Mouse (Mus musculus) 3T3-L1 (cell line): Measurements from ENCODE around the gene Itgb2.

Experiments
- DNase-seq: peaks from one replicate; pipeline ENCODE4 v3.0.0-alpha.2; 2015; ENCODE audit warnings: low read depth, low spot score

The Itgb2 gene

DNA sequence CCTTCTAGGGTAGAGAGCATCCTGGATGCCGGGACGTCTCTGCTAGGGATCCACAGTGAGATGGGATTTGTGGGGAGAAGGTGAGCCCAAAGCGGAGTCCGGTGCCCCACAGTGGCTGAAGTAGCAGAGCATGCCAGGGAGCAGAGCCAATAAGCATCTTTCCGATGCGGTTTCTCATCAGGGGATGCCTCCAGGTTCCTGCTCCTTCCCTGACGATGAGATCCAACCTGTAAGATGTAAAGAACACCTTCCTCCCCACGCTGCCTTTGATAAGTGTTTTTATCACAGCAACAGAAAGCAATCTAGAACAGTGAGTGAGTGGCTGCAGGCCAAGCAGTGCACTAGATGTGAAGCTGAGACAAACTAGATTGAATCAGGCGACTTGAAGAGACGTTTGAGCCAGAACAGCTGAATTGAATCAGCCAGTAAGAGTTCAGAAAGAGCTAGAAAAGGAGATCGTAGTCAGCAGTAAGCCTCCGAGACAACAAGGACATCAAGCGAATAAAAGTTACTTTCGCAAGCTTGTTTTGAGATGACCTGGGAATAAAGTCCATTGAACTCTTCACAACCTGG, 13.6 kb upstream of the Itgb2 start:
- DNase-seq = peak; percentile 63

DNA sequence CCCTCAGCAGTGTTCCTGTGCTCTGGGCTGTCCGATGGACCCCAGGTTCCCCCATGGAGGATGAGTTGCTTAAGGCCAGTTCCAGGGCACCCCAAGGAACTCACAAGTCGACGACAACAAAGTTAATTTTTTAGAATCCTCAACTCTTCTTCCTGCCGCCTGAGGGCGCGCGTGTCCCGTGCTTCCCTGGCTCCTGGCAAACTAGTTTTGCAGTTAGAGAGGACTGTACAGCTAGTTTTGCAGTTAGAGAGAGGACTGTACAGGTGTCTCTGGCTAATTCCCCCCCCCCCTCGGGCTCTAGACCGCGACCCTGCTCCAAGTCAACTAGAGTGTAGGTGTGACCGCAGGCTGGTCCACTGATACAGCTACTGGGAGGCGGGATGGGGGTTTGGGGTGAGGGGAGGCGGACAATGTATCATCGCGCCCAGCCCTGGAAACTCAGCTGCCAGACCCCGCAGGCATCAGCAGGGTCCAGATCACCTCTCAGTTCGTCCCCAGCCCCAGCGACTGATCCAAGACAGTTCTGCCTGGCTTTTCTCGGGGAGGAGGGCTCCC, 12.9 kb upstream of the Itgb2 start:
- DNase-seq = peak; percentile 77

DNA sequence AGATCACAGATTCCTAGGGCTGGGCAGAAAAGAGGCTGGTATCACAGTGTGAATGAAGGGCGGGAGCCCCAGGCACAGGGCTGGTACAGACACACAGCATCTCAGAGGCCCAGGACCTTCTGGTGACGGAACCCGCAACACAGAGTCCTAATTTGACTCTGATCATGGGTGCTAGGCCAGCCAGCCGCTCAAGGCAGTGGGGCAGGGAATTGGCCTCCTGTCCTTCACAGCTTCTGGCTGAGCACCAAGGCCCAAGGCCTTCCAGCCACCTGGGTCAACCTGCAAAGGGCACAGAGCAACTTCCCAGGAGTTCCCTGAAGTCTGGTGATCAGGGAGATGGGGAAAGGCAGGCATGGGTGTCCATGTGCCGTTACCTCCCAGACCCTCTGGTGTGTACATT, 12.3 kb upstream of the Itgb2 start:
- DNase-seq = no peak

DNA sequence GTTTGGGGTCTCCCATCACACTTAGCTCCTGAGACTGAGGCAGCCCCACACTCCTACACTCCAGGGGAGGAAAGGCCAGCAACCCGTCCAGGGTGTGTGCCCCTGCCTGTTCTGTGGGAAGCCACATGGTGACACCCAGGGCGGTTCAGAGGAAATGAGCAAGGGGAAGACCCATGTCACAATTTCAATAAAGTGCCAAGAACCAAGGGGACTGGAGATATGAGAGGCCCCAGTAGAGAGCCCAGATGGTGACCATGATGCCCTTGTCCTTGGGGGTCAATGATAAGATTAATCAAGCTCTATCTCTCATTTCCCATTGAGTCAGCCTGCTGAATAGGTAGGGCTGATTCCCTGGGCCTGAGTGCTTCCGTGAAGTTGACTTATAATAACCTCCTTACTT, 10.9 kb upstream of the Itgb2 start:
- DNase-seq = no peak

DNA sequence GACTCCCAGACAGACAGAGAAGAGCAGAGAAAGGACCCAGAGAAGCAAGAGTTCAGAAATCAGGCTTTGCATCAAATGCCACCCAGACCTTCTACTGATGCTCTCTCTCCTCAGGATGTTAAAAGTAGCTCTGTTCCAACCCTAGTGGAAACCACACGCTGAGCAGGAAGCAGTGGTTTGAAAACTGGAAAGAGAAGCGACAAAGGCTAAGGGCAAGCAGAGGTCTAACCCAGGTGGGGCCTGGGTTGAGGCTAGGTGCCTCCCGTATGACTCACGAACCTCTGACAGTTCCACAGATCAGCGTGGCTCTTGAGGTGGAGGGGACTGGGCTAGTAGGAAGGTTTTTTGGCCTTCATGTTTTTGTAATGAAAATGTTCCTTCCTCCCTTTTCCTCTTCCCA, 9.6 kb upstream of the Itgb2 start:
- no peak for DNase-seq

DNA sequence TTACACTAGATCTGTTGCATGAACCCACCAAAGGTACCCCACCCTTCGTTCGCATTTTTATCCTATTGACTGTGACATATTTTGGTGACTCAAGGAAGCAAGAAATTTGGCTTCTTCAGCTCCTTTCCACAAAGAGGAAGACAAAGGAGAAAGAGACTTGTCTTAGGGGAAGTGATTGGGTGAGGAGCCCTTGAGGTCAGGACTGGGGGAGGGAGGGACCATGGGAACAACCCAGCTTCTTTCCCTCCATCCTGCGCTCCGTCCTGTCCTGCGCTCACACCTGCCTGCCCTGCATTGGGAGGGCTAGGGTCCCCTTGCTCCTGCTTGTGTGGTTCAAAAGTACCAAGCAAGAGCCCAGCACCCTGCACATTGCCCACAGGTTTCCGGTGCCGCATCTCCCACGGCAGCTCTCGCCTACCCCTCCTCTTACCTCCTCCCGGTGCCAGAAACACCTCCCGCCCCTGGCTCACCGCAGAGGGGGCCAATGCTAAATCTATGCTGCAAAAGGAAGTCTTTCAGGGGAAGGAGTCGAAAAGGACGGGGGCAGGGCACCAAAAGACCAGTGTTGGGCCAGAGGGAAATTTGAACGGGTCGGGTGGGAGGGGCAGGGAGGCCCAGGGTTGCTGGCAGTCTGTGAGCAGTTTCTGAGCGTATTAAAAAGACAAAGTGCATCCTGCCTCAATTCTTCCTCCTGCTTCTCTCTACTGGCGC, 7.9 kb upstream of the Itgb2 start:
- DNase-seq = no peak

DNA sequence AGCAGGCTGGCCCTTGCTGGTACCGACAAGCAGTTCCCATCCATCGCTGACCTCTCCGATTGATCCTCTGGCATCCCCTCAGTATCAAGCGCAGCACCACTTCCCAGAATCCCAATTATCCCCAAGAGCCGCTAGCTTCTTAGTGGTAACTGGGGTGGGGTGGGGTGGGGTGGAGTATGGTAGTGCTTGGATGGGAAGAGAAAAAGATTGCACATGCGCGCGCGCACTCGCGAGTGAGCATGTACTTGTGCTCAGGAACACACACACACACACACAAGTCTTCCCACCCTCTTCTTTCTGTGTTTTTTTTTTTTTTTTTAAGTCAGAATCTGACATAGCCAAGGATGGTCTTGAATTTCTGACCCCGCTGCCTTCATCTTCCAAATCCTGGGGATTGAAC, 7.3 kb upstream of the Itgb2 start:
- DNase-seq = no peak

DNA sequence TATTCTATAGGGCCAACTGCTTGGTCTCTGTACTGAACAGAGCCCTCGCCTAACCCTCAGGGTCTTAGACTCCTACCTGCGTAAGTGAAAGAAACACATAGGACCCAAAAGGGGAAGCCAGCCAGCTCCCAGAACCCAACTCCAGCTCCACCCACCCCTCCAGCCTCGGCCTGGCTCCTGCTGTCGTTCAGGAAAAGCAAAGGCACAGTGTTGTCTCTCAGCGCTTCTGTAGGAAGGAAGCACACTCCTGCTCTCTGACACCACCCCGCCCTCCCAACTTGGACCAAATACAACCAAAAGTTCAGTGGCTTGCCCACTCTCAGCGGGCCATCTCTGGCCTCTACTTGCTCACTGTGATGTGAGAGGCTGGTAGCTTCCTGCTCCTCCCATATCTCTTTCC, 6.7 kb upstream of the Itgb2 start:
- DNase-seq = no peak

DNA sequence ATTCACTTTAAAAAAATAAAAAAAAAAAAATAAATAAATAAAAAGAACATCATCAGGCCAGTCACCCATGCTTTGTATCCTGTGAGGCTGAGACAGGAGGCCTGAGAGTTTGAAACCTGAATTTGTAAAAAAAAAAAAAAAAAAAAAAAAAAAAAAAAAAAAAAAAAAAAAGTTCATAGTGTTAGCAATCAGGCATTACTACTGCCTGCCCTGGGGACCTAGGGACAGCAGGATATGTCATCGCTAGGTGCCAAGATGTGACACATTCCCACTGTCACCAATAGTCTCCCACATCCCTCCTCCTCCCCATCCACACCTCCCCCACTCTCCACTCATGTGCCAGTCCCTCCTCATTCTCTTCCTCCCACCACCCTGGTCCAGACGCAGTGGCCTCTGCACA, 3.6 kb upstream of the Itgb2 start:
- no peak for DNase-seq

DNA sequence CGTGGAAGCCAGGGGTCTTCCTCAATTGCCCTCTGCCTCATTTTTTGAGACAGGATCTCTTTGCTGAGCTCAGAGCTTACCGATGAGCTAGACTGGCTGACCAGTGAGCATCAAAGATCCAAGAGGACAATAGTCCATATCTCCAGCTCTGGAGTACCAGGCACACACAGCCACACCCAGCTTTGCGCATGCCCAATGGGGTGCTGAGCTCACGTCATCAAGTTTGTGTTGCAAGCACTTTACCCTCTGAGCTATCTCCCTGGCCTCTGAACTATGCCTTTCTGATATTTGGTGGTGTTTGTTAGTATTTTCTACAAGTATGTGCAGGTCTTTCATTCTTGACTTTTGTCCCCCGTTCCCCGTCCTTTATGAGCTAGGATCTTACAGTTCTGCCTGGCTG, 1.4 kb upstream of the Itgb2 start:
- no peak for DNase-seq

DNA sequence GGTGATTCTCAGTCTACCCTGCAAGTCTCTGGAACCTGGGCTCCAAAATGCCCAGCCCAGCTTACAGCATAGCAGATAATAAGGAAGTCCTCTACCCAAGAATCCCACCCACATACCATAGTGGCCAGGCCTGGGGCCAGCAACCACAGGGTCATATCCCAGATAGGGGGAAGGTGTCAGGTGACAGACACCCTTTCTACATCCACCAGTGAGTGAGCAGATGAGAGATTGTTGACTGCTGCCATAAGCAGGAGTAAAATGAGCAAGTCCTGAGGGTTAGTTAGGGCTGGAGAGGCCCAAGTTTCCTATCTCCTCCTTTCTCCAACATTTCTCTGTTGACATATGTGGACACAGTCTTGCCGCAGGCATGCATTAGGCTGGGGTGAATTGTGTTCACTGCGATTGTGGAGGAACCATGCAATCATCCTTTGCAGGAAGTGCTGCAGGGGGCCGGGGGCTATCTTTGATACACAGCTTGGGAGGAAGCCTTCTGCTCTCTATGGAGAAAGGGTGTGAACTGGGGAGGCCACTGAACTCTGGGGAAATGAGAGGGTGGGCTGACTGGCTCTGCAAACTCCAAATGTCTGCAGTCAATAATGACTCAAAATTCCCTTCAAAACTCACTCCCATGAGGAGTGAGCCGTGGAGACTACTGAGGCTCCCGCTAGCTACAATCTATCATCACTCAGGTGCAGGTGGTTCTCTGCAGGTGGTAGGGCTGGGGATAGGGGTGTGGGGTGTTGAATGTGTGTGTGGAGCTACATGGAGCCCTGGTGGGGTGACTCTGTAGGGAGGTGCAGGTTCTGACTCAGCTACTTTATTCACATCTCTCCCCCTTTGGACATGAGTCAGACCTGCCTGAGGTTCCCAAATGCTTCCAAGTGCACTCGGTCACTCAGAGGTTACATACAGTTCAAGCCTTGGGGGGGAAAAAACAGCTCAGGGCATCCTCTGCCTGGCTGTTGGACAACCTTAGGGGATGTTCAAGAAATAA, 1.3 kb downstream of the Itgb2 start:
- DNase-seq = peak; percentile 93

DNA sequence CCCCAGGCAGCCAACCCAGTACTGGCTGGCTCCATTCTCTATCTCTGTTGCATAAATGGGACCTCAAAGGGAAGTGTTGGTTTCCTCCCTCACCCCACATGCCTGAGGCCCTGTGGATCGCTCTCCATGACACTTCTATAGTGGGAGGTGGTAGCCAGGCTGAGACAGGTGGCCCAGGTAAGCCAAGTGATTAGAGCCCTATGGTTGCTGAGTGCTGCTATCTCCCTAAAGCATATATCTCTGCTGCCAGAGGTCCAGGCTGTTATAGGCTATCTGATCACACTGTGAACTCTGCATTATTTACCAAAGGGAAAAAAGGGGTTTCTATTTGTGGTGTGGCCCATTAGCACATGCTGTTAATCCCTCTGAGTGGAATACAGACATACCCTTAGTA, 2.0 kb downstream of the Itgb2 start:
- no peak for DNase-seq

DNA sequence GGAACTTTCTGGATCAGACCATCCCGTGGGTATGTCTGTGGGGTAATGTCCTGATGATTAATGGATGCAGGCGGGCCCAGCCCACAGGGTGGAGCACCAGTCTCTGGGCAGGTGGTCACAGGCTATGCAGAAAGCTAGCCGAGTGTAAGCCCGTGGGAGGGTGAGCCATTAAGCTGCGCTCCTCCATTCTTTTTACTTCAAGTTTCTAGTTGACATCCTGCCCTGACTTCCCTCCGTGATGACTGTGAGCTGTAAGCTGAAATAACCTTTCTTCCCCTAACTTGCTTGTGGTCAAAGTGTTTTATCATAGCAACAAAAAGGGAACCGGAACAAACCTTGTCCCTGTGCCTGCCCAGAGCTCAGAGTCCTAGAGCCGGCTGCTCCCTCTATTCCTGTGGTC, 6.7 kb downstream of the Itgb2 start:
- no peak for DNase-seq

DNA sequence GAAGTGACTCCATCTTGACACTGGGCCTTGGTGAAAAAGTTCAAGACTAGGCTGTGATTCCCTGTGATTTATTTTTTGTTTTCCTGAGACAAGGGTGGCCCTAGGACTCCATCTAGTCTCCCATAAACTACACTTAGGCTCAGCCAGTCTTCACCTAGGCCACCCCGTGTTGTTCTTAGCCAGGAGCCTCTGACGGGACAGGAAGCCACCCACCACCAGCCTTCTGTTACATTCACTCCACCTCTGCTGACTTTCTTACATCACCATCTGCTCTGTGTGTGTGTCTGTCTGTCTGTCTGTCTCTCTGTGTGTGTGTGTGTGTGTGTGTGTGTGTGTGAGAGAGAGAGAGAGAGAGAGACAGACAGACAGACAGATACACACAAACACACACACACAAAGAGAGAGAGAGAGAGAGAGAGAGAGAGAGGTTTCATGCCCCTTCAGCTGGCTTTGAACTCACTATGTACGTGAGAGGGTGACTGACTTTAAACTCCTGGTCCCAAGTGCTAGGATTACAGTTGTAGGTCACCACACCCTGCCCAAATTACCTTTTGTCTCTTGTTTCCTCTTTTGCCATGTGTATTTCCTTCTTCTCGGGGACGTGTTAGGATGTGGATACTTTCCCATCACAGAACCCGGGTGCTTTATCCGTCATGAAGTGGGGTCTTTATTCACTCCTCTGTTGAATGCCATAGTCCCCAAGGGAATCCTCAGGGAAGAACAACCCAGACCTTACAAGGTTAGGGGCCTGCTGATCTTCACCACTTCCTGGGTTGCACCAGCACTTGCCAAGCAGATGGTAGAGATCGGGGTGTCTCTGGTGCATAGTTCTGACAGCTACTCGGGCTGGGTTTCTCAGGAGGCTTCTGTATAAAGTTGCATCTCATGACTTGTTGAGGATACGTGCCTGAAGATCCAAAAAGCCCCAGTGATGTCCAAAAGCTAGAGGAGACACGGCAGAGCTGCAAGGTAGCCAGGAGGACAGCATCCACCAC, 7.5 kb downstream of the Itgb2 start:
- DNase-seq = no peak

DNA sequence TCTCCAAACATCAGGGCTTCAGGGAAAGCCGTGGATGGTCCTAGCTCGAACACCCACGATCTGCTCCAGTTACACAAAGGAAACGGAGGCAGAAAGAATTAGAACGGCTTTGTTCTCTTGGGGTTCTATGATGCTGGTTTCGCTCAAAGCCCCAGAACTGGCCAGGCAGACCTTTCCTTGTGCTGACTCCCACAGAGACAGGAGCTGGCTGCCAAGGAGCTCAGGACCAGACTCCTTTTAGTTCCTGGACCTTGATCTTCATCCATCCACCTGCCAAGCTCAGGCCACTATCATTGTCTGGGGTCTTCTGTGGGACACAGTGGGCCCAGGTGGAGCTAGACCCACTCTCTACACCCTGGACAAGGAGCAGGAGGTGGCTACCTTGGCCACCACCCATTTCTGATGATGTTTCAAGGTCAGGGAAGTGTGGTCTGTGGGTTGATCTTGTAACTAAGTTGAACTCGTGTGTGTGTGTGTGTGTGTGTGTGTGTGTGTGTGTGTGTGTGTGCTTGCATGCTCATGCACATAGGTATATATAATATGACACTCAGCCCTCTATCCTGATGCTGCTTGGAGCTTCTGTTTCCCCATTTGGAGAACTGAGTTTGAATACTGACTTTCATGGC, 9.4 kb downstream of the Itgb2 start:
- DNase-seq = no peak

DNA sequence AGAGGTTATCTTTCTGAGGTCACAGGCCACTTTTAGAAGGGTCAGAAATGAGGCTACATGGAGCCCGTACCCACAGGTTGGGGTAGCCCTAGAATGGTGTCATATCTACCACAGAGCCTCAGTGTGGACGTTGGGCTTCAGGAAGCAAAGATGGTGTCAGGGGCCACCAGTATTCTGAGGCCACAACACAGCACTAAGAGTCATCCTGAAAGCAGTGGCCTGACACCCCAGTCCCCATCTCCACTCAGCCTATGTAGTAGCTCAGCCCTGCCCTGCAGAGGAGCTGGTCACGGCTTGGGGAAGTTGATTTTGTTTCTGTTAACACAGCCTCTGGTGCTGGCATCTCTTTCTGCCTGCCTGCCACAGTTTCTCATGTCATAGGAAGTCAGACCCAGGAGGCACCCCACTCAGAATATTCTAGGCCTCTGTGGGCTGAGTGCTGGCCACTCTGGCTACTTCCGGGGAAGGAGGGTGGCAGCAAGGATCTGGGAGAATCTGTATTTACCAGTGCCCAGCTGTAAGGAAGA, 10.6 kb downstream of the Itgb2 start:
- DNase-seq = no peak

DNA sequence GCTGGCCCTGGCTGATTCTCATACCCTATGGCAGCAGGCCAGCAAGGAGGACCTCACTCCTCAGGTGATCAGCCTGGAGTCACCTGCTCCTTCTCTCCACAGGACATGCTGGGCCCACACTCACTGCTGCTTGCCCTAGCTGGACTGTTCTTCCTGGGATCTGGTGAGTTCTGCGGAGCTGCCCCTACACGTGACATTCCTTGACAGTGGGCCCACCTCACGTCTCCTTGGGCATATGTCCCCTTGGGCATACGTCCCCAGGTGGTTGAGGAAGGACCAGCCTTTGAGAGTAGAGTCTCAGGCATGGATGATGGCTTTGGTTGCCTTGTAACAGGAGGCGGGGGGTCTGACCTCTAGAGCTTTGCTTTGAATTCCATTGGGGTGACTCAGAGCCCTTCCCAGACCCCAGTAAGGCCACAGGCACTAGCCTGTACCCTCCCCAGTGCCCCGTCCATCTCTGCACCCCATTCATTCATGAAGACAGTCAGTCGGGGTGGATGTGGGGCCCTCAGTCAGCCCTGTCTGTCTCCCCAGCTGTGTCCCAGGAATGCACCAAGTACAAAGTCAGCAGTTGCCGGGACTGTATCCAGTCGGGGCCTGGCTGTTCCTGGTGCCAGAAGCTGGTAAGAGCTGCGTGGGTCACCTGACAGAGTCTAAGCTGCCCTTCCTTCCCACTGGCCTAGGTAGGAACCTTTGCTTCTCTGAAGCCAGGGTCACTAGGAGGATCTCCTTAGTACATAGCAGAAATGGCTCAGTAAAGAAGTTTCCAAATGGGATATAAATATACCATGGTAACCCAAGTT, 12.0 kb downstream of the Itgb2 start:
- no peak for DNase-seq

DNA sequence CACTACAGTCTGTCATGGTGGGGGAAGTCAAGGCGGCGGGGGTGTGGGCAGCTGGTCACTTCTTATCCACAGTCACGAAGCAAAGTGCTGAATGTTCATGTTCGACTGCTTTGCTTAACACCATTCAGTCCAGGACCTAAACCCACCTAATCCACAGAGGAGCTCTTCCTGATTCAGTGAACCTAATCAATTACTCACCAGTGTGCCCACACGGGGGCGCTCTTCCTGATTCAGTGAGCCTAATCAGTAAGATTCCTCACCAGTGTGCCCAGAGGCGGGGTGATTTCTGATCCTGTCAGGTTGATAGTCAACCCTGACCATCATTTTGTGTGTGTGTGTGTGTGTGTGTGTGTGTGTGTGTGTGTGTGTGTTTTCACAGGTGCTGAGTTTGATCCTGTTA, 13.2 kb downstream of the Itgb2 start:
- no peak for DNase-seq

DNA sequence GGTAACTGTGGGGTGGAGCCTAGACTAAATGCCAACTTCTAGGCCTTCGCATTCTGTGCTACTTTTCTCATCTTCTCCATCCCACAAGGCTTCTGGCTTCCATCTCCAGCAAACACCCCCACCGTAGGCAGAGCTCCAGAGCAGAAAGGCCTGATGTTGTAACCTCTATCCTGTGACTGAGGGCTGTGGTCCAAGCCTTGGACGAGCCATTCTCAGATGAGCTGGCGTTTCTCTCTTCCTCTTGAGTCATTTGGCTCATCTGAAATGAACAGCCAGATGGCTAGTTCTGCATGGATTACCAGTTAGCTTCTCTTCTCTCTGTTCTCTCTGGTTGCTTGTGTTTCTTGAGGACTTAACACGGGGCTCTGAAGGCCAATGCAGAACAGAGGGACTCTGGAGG, 14.9 kb downstream of the Itgb2 start:
- DNase-seq = peak; percentile 94

DNA sequence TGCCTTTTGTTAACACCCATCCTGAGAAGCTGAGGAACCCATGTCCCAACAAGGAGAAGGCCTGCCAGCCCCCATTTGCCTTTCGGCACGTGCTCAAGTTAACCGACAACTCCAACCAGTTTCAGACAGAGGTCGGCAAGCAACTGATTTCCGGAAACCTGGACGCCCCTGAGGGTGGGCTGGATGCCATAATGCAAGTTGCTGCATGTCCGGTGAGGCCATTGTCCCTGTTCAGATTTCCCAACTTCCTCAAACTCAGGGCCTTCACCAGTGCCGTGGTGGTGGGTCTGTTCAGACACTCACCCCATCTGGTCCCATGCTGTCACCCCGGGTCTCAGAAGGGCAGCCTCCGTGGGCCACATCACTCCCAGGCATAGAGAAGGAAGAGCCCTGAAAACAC, 18.5 kb downstream of the Itgb2 start:
- DNase-seq = no peak
